Mouse (Mus musculus): ENCODE results near the gene Pi4k2a. TPM values are rescaled to one million over a fixed set of nuclear protein-coding genes. Genes with fewer than 3 reads are reported as not detected.

Gene Pi4k2a
- polyA plus RNA-seq (2015; fragmentation: Nextera tagmentation; extraction: Ambion mirVana): 37.1 and 44.5 TPM in 2 replicates

DNA sequence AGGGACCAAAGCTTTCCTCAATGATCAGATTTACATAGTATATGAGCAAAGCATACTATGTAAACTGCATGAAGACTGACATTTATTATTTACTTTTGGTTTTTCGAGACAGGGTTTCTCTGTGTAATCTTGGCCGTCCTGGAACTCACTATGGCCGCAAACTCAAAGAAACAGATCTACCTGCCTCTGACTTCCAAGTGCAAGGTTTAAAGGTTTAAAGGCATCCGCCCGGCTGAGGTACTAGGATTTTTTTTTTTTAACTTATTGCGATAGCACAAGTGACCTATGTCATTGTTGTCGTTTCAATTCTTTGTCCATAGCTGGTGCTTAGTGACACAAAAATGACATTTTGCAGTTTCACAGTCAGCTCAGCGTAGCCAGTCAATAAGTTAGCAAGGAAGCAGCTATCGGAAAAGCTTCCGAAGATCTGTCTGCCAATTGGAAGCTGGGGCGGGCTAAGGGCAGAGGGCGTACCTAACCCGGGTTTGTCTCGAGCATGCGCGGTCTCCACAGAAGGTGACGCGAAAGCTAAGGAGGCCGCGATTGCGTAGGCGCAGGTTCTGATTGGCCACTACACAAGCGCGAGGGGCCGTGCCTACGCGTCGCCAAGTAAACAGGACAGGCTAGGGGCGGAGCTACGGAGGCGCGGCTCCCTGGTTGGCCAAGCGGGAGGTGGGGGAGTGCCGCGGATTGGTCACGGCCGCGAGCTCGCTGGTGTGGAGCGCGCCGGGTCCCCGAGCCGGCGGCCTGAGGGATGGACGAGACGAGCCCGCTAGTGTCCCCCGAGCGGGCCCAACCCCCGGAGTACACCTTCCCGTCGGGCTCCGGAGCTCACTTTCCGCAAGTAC is at the start of gene Pi4k2a:
Gene Pi4k2a, plus strand, starts transcription at position 723 of the 848 bp plus-strand sequence.

DNA sequence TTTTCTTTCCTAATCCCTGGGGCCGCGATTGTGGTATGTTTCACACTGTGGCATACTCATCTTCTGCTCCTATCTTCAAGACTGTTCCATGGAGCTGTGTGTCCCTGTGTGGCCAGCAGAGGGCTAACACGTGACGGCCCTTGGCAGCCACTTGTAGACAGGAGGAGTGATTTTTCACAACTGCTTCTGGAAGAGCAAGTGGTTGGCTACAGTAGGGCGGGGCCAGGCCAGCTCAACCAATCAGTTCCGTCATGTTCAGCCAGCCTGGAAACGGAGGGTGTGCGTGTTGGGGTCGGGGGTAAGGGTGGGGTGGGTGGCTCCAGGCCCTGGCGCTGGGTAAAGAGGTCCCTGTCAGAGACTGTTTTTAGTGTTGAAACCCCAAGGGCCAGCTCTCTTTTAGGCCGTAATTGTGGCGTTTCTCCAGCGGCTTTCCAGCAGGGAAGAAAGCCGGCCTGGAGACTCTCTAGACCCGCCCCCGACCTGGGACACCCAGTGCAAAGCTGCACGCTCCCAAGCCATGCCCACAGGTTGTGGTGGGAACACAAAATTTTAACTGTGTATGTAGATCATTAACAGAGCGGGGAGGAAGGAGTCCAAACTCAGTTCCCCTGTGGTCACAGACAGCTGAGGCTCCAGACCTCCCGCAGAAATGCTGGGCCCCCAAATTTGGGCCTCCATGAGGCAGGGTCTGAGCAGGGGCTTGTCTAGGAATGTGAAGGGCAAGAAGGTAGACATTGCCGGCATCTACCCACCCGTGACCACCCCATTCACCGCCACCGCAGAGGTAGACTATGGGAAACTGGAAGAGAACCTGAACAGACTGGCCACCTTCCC is 44.8 kb upstream of the Pi4k2a start, which contains the start of gene Hoga1:
Gene Hoga1, plus strand, starts transcription at position 342 of the 834 bp plus-strand sequence.

DNA sequence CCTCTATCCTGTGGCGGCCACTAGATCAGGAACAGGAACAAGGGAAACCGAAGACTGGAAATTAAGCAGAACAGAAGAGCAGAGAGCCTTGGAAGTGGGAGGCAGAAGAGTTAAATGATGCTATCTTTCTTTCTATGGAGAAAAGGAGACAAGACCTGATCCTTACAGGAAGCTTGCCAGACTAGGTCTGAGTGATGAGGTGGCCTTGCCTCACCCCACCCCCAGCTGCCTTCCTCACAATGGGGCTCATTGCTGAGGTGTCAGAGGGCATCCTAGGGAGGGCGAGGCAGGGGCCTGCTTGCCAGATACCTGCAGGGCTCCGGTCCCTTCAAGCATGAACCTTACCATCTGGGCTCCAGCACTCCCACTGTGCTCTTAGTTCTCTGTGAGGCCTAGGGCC is 38.3 kb upstream of the Pi4k2a start, which contains the start of gene 4933411K16Rik:
Gene 4933411K16Rik, plus strand, starts transcription at position 301 of the 400 bp plus-strand sequence.

DNA sequence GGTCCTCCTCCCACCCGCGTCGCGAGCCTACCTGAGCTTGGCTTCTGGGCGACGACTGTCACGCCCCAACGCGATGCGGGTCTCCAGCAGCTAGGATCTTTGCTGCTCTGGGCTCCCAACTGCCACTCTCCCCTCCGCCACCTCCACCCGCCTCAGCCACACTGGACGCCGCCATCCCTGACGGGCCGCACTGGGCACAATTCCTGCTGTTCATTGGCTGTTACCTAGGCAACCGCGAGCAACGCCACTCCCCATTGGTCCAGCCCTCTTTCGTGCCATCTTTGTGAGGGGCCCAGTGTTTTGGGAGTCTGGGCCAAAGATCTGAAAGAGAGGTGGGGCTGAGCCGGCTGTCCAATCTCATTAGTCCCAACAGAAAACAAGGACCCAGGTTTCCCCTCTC is 4.1 kb upstream of the Pi4k2a start, which contains the start of gene Morn4:
Gene Morn4, minus strand, starts transcription at position 192 of the 400 bp plus-strand sequence.

DNA sequence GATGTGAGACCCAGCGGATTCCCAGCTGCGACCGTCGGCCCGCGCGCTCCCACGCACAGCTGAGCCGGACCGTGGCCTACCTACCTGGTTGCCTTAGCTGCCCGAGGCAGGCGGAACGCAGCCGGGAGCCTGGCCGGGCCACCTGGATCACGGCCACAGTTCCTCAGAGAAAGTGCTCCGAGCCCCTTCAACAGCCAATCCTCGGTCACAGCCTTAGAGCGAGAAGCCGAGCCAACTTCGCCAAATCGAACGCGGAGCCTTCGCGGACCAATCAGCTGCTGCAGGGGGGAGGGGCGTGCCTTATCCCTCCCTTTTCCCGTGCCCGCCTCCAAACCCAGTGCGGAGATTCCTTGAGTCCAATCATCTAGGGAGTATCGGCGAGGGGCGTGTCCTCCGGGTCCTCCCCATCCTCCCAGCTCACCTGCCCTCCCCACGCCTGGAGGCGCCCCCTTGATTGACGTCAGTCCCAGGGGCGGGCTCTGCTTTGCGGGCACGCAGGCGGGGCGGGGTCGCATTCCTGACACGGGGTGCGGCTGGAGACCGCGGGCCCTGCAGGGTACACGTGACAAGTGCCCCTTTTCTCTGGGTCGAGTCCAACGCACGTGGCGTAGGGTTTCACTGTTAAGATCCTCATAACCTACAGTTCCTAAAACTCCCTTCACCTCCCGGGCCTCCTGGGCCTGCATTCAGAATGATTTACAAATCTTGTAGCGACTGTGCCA is 38.7 kb downstream of the Pi4k2a start, which contains the start of gene Avpi1:
Gene Avpi1, minus strand, starts transcription at position 273 of the 722 bp plus-strand sequence.

DNA sequence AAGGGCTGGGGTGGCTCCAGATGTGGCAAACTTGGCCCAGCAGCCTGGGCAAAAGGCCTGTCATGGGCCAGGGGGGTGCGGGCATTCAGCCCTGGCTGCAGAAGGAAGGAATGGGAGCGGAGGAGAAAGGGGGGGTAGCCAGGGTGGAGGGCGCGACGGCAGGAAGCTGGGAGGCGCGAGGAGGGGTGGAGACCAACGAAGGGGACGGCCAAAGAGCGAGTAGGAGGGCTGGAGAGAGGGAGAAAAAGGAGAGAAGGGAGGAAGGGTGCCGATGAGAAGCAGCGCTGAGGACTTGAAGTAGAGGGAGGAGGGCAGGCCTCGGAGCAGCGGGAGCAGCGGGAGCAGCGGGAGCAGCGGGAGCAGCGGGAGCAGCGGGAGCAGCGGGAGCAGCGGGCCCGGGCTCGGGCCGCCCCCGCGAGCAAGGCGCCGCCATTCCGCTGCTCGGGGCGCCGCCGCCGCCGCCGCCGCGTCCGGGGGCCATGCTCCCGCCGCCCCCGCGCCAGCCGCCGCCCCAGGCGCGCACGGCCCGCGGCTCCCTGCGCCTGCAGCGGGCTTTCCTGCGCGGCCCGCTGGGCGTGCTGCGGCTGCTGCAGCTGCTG is 57.0 kb downstream of the Pi4k2a start, which contains the start of gene Marveld1:
Gene Marveld1, plus strand, starts transcription at position 231 of the 599 bp plus-strand sequence.

DNA sequence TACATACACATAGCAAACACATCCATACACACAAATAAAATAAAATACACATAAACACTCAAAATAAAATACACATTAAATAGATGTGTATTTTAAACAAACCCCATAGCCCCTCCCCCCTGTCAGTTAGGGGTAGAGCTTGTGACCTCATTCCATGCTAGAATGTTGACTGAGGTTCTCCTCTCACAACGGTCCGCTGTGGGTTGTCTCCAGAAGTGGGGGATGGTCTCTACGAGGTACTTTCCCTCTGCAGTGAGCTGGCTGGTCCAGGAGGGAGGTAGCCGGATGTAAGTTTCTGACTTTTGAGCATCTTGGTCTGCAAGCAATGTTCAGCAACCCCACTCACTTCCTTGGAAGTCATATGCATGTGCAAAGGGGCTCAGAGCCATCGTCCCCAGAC is 73.5 kb downstream of the Pi4k2a start, which contains the start of gene Zfyve27:
Gene Zfyve27, plus strand, starts transcription at position 188 of the 400 bp plus-strand sequence.

Other genes with a start within 250 kb of the Pi4k2a start
- 6.8 and 7.6 TPM in 2 replicates for gene Frat2, start 242.3 kb upstream of the Pi4k2a start, polyA plus RNA-seq (2015; fragmentation: Nextera tagmentation; extraction: Ambion mirVana)
- gene Rrp12, start 194.3 kb upstream of the Pi4k2a start, polyA plus RNA-seq (2015; fragmentation: Nextera tagmentation; extraction: Ambion mirVana): 11.1 and 12.1 TPM in 2 replicates
- gene Pgam1, start 178.5 kb upstream of the Pi4k2a start, polyA plus RNA-seq (2015; fragmentation: Nextera tagmentation; extraction: Ambion mirVana): 600 and 610 TPM in 2 replicates
- gene Exosc1, start 157.0 kb upstream of the Pi4k2a start, polyA plus RNA-seq (2015; fragmentation: Nextera tagmentation; extraction: Ambion mirVana): 64.2 and 64.5 TPM in 2 replicates
- gene Zdhhc16, start 157.0 kb upstream of the Pi4k2a start, polyA plus RNA-seq (2015; fragmentation: Nextera tagmentation; extraction: Ambion mirVana): 78.4 and 85.8 TPM in 2 replicates
- 21.8 and 22.5 TPM in 2 replicates for gene Mms19, start 109.3 kb upstream of the Pi4k2a start, polyA plus RNA-seq (2015; fragmentation: Nextera tagmentation; extraction: Ambion mirVana)
- gene Ubtd1, start 108.7 kb upstream of the Pi4k2a start, polyA plus RNA-seq (2015; fragmentation: Nextera tagmentation; extraction: Ambion mirVana): 18.1 and 18.2 TPM in 2 replicates
- 1.4 and 1.6 TPM in 2 replicates for gene Ankrd2, start 54.5 kb upstream of the Pi4k2a start, polyA plus RNA-seq (2015; fragmentation: Nextera tagmentation; extraction: Ambion mirVana)
- 3.7 and 4.5 TPM in 2 replicates for gene Hoga1, start 44.9 kb upstream of the Pi4k2a start, polyA plus RNA-seq (2015; fragmentation: Nextera tagmentation; extraction: Ambion mirVana)
- gene 4933411K16Rik, start 38.2 kb upstream of the Pi4k2a start, polyA plus RNA-seq (2015; fragmentation: Nextera tagmentation; extraction: Ambion mirVana): not detected in 2 replicates
- 80.5 and 94.0 TPM in 2 replicates for gene Morn4, start 4.1 kb upstream of the Pi4k2a start, polyA plus RNA-seq (2015; fragmentation: Nextera tagmentation; extraction: Ambion mirVana)
- 19.9 and 22.8 TPM in 2 replicates for gene Avpi1, start 38.6 kb downstream of the Pi4k2a start, polyA plus RNA-seq (2015; fragmentation: Nextera tagmentation; extraction: Ambion mirVana)
- 4.8 and 7.9 TPM in 2 replicates for gene Marveld1, start 56.9 kb downstream of the Pi4k2a start, polyA plus RNA-seq (2015; fragmentation: Nextera tagmentation; extraction: Ambion mirVana)
- gene Zfyve27, start 73.5 kb downstream of the Pi4k2a start, polyA plus RNA-seq (2015; fragmentation: Nextera tagmentation; extraction: Ambion mirVana): 41.1 and 45.9 TPM in 2 replicates
- 2.8 and 3.5 TPM in 2 replicates for gene Sfrp5, start 111.8 kb downstream of the Pi4k2a start, polyA plus RNA-seq (2015; fragmentation: Nextera tagmentation; extraction: Ambion mirVana)
- gene Golga7b, start 157.1 kb downstream of the Pi4k2a start, polyA plus RNA-seq (2015; fragmentation: Nextera tagmentation; extraction: Ambion mirVana): 79.8 and 89.3 TPM in 2 replicates